ENCODE assay signal across 39 mouse cellular contexts in genomic region chr7:44663546-44663945, GRCm38 (mm10). TPM values are rescaled to one million over a fixed set of nuclear protein-coding genes. Genes with fewer than 3 reads are reported as not detected.
DNase-seq lines count a peak whose midpoint lies in the region; ATAC-seq and TF ChIP-seq lines count a peak whose summit lies in the region.
"Had no signal": no experiment of that assay in that cellular context is flagged by ENCODE, and none has a peak within 500 bp of the region (broad histone marks: within the 10 kb centered on the region; RNA-seq: fewer than 3 reads in every experiment).

No protein-coding gene starts in this region.

- H3K36me3 ChIP-seq in embryonic facial prominence, embryonic 14.5 days (ENCODE audit: control insufficient read depth, insufficient read depth, low read length): no peaks in the 10 kb centered on the region
- H3K36me3 ChIP-seq in lung, embryonic 14.5 days (ENCODE audit: insufficient read depth): no peaks in the 10 kb centered on the region
- no peaks in the 10 kb centered on the region for H3K36me3 ChIP-seq in stomach, embryonic 15.5 days
- no peaks in the 10 kb centered on the region for H3K36me3 ChIP-seq in midbrain, embryonic 11.5 days (ENCODE audit: control insufficient read depth, insufficient read depth, low read length)
- H3K36me3 ChIP-seq in forebrain, embryonic 15.5 days: no peaks in the 10 kb centered on the region
- H3K36me3 ChIP-seq: heart, embryonic 12.5 days; hindbrain, embryonic 13.5 days; kidney, embryonic 15.5 days; limb, embryonic 12.5 days; midbrain, embryonic 12.5 days; neural tube, embryonic 12.5 days had no signal

- H3K27ac ChIP-seq in embryonic facial prominence, embryonic 14.5 days (replicated peaks; ENCODE audit: low read depth, low read length): peak overlapping the region; percentile 83
- H3K27ac ChIP-seq in lung, embryonic 14.5 days (ENCODE audit: low read depth): peak overlapping the region; percentile 69
- H3K27ac ChIP-seq in stomach, embryonic 15.5 days: peak overlapping the region; percentile 73; the same call in 1 of the 2 replicates
- H3K27ac ChIP-seq in midbrain, embryonic 11.5 days (ENCODE audit: low read depth, low read length): no peak overlapping the region
- H3K27ac ChIP-seq in forebrain, embryonic 15.5 days (replicated peaks): no peak overlapping the region
- H3K27ac ChIP-seq: hindbrain, embryonic 13.5 days; kidney, embryonic 15.5 days; layer of hippocampus, adult 2 months; left cerebral cortex, adult 2 months; limb, embryonic 12.5 days; midbrain, embryonic 12.5 days; neural tube, embryonic 12.5 days had no signal

- 69% methylated on average over 5 of the region's 5 CpGs for WGBS in embryonic facial prominence, embryonic 14.5 days
- 60% methylated on average over 5 of the region's 5 CpGs for WGBS in lung, embryonic 14.5 days
- 74% methylated on average over 5 of the region's 5 CpGs for WGBS in stomach, embryonic 15.5 days
- 77% methylated on average over 5 of the region's 5 CpGs for WGBS in midbrain, embryonic 11.5 days
- WGBS in forebrain, embryonic 15.5 days: 88% methylated on average over 5 of the region's 5 CpGs

- H3K4me3 ChIP-seq in embryonic facial prominence, embryonic 14.5 days (ENCODE audit: low read depth, low read length): no peak overlapping the region
- H3K4me3 ChIP-seq in lung, embryonic 14.5 days (ENCODE audit: low read depth, low read length): no peak overlapping the region
- no peak overlapping the region for H3K4me3 ChIP-seq in stomach, embryonic 15.5 days (replicated peaks)
- no peak overlapping the region for H3K4me3 ChIP-seq in midbrain, embryonic 11.5 days (ENCODE audit: low read depth, low read length)
- no peak overlapping the region for H3K4me3 ChIP-seq in forebrain, embryonic 15.5 days
- H3K4me3 ChIP-seq: heart, embryonic 12.5 days; hindbrain, embryonic 13.5 days; kidney, embryonic 15.5 days; layer of hippocampus, adult 2 months; left cerebral cortex, adult 2 months; limb, embryonic 12.5 days; midbrain, embryonic 12.5 days; myocyte; neural tube, embryonic 12.5 days had no signal

- TF ChIP-seq CTCF in lung, embryonic 14.5 days (IDR thresholded peaks at IDR 0.05; ENCODE audit: low read depth): no peak

- DNase-seq in embryonic facial prominence, embryonic 14.5 days (ENCODE audit: low spot score): no peak
- DNase-seq in lung, embryonic 14.5 days: peak; percentile 46
- peak; percentile 55 for DNase-seq in lung, postnatal 14 days
- no peak for DNase-seq in midbrain, embryonic 11.5 days (ENCODE audit: low spot score, missing footprints)
- DNase-seq in gastrocnemius, adult 18-20 months (ENCODE audit: low spot score): no peak
- no peak for DNase-seq in frontal cortex, postnatal 36 days (ENCODE audit: low spot score in 2 of 2)
- DNase-seq: adrenal gland, postnatal 10 days; cerebellum, adult 9-11 months; embryo, embryonic 11 days; gastrocnemius, postnatal 25 days; heart, adult 18-20 months; heart, postnatal 4 days; kidney, adult 11 months; kidney, postnatal 36 days; right cerebral cortex, adult 18-20 months; thymus, adult 18-20 months; thymus, postnatal 25 days had no signal

- no peak overlapping the region for H3K4me2 ChIP-seq in embryonic facial prominence, embryonic 14.5 days (ENCODE audit: low read depth, low read length)
- no peak overlapping the region for H3K4me2 ChIP-seq in lung, embryonic 14.5 days
- no peak overlapping the region for H3K4me2 ChIP-seq in stomach, embryonic 15.5 days
- H3K4me2 ChIP-seq in midbrain, embryonic 11.5 days: no peak overlapping the region
- no peak overlapping the region for H3K4me2 ChIP-seq in forebrain, embryonic 15.5 days (replicated peaks)
- H3K4me2 ChIP-seq: heart, embryonic 12.5 days; hindbrain, embryonic 13.5 days; kidney, embryonic 15.5 days; limb, embryonic 12.5 days; midbrain, embryonic 12.5 days; neural tube, embryonic 12.5 days had no signal

- H3K9ac ChIP-seq in embryonic facial prominence, embryonic 14.5 days (ENCODE audit: low read depth, low read length): no peak overlapping the region
- no peak overlapping the region for H3K9ac ChIP-seq in lung, embryonic 14.5 days
- no peak overlapping the region for H3K9ac ChIP-seq in stomach, embryonic 15.5 days
- no peak overlapping the region for H3K9ac ChIP-seq in midbrain, embryonic 11.5 days (ENCODE audit: low read length)
- H3K9ac ChIP-seq in forebrain, embryonic 15.5 days (replicated peaks): no peak overlapping the region
- H3K9ac ChIP-seq: heart, embryonic 12.5 days; hindbrain, embryonic 13.5 days; kidney, embryonic 15.5 days; limb, embryonic 12.5 days; midbrain, embryonic 12.5 days; neural tube, embryonic 12.5 days had no signal

- no peaks in the 10 kb centered on the region for H3K9me3 ChIP-seq in embryonic facial prominence, embryonic 14.5 days (ENCODE audit: control insufficient read depth, low read length)
- H3K9me3 ChIP-seq in lung, embryonic 14.5 days (ENCODE audit: low read depth, low read length): no peaks in the 10 kb centered on the region
- no peaks in the 10 kb centered on the region for H3K9me3 ChIP-seq in stomach, embryonic 15.5 days
- H3K9me3 ChIP-seq in midbrain, embryonic 11.5 days (ENCODE audit: control insufficient read depth, low read length): 0 out of 2 replicates have a peak, but pooled peaks cover 2% of the 10 kb centered on the region
- H3K9me3 ChIP-seq in forebrain, embryonic 15.5 days: no peaks in the 10 kb centered on the region
- H3K9me3 ChIP-seq: hindbrain, embryonic 13.5 days; kidney, embryonic 15.5 days had no signal

- no peaks in the 10 kb centered on the region for H3K4me1 ChIP-seq in embryonic facial prominence, embryonic 14.5 days (ENCODE audit: control insufficient read depth, insufficient read depth, low read length)
- H3K4me1 ChIP-seq in lung, embryonic 14.5 days (ENCODE audit: insufficient read depth): no peaks in the 10 kb centered on the region
- H3K4me1 ChIP-seq in stomach, embryonic 15.5 days: 0 out of 2 replicates have a peak, but pooled peaks cover 2% of the 10 kb centered on the region
- no peaks in the 10 kb centered on the region for H3K4me1 ChIP-seq in midbrain, embryonic 11.5 days (ENCODE audit: control insufficient read depth, insufficient read depth, low read length)
- H3K4me1 ChIP-seq in forebrain, embryonic 15.5 days: no peaks in the 10 kb centered on the region
- H3K4me1 ChIP-seq: heart, embryonic 12.5 days; hindbrain, embryonic 13.5 days; kidney, embryonic 15.5 days; limb, embryonic 12.5 days; midbrain, embryonic 12.5 days; neural tube, embryonic 12.5 days had no signal

- ATAC-seq in embryonic facial prominence, embryonic 14.5 days (ENCODE audit: low read depth): no peak
- ATAC-seq in lung, embryonic 14.5 days (ENCODE audit: insufficient read depth): 0 out of 2 replicates have a peak, but pooled peaks have one; percentile 28
- ATAC-seq in stomach, embryonic 15.5 days (ENCODE audit: insufficient read depth, low FRiP score, low read depth): no peak
- no peak for ATAC-seq in midbrain, embryonic 11.5 days (ENCODE audit: low FRiP score)
- ATAC-seq in forebrain, embryonic 15.5 days (replicated peaks): no peak
- ATAC-seq: forebrain, embryonic 16.5 days; Patski had no signal

- no peaks in the 10 kb centered on the region for H3K27me3 ChIP-seq in embryonic facial prominence, embryonic 14.5 days (replicated peaks; ENCODE audit: control insufficient read depth, insufficient read depth, low read length)
- no peaks in the 10 kb centered on the region for H3K27me3 ChIP-seq in lung, embryonic 14.5 days (ENCODE audit: insufficient read depth, low read length)
- H3K27me3 ChIP-seq in stomach, embryonic 15.5 days (replicated peaks): no peaks in the 10 kb centered on the region
- H3K27me3 ChIP-seq in midbrain, embryonic 11.5 days (ENCODE audit: control insufficient read depth, insufficient read depth, low read length): no peaks in the 10 kb centered on the region
- peaks cover 3% of the 10 kb centered on the region; the same call in 1 of the 2 replicates for H3K27me3 ChIP-seq in forebrain, embryonic 15.5 days
- H3K27me3 ChIP-seq: kidney, embryonic 15.5 days; Patski had no signal

RNA-seq across cellular contexts. Expression of gene Myh14, which starts 7.1 kb away (rescaled TPM):
- polyA plus RNA-seq in embryonic facial prominence, embryonic 14.5 days (2014; fragmentation: Nextera tagmentation; extraction: Ambion mirVana): 13.6 and 13.8 TPM in 2 replicates
- polyA plus RNA-seq in lung, embryonic 14.5 days (2014; fragmentation: Nextera tagmentation; extraction: Ambion mirVana): 33.6 and 37.3 TPM in 2 replicates
- 29.0 and 32.7 TPM in 2 replicates for polyA plus RNA-seq in stomach, embryonic 15.5 days (2015; fragmentation: Nextera tagmentation; extraction: Ambion mirVana)
- 1.1 and 1.3 TPM in 2 replicates for polyA plus RNA-seq in midbrain, embryonic 11.5 days (2014; fragmentation: Nextera tagmentation; extraction: Ambion mirVana)
- 1.3 and 1.5 TPM in 2 replicates for polyA plus RNA-seq in forebrain, embryonic 15.5 days (2015; fragmentation: Nextera tagmentation; extraction: Ambion mirVana)
- 10 to 100 TPM; 43.2 to 45.2 TPM for total RNA-seq in gastrocnemius, adult 18-20 months (2021)
- total RNA-seq: megakaryocyte, adult 5-6 weeks had no signal

RNA-seq across cellular contexts. Expression of gene Izumo2, which starts 45.0 kb away (rescaled TPM):
- not detected in 2 replicates for polyA plus RNA-seq in embryonic facial prominence, embryonic 14.5 days (2014; fragmentation: Nextera tagmentation; extraction: Ambion mirVana)
- polyA plus RNA-seq in lung, embryonic 14.5 days (2014; fragmentation: Nextera tagmentation; extraction: Ambion mirVana): not detected in 2 replicates
- polyA plus RNA-seq in stomach, embryonic 15.5 days (2015; fragmentation: Nextera tagmentation; extraction: Ambion mirVana): not detected in 2 replicates
- polyA plus RNA-seq in midbrain, embryonic 11.5 days (2014; fragmentation: Nextera tagmentation; extraction: Ambion mirVana): not detected in 2 replicates
- not detected in 2 replicates for polyA plus RNA-seq in forebrain, embryonic 15.5 days (2015; fragmentation: Nextera tagmentation; extraction: Ambion mirVana)
- total RNA-seq in gastrocnemius, adult 18-20 months (2021): not detected
- total RNA-seq: adrenal gland, postnatal 10 days; gastrocnemius, postnatal 25 days; heart, adult 18-20 months; heart, postnatal 4 days; layer of hippocampus, adult 2 months; layer of hippocampus, postnatal 14 days; left cerebral cortex, adult 2 months; left cerebral cortex, postnatal 25 days; liver, adult 2 months; megakaryocyte, adult 5-6 weeks; MEL; midbrain, postnatal 0 days had no signal
- polyA plus RNA-seq: forebrain, embryonic 16.5 days; heart, embryonic 12.5 days; heart, postnatal 0 days; hindbrain, embryonic 13.5 days; kidney, embryonic 15.5 days; limb, embryonic 12.5 days; liver, adult 2 months; liver, embryonic 16.5 days; midbrain, embryonic 12.5 days; midbrain, postnatal 0 days; myocyte; neural tube, embryonic 12.5 days; Patski; spleen, adult 2 months had no signal

Comparison
In these comparisons a context has a peak if more than half of its experiments do, and no peak if none do; other contexts are left out.
1. DNase-seq: peak in lung, embryonic 14.5 days (single experiment) and lung, postnatal 14 days (single experiment); none in embryonic facial prominence, embryonic 14.5 days (single experiment), midbrain, embryonic 11.5 days (single experiment), gastrocnemius, adult 18-20 months (single experiment) and frontal cortex, postnatal 36 days (0 of 2).
2. H3K27ac ChIP-seq: peak in embryonic facial prominence, embryonic 14.5 days (single experiment), lung, embryonic 14.5 days (single experiment) and stomach, embryonic 15.5 days (single experiment); none in midbrain, embryonic 11.5 days (single experiment) and forebrain, embryonic 15.5 days (single experiment).